Mouse (Mus musculus): ENCODE data around the gene Gga3. TPM values are rescaled to one million over a fixed set of nuclear protein-coding genes. Genes with fewer than 3 reads are reported as not detected.
"Not testable (repeated sequence)": the region's sequence is repeated elsewhere in the genome, so short reads cannot be mapped to it uniquely, and the experiment has no call there.

Gga3 gene
- 10 to 100 TPM; 68.7 to 80.7 TPM for total RNA-seq (2021)

DNA sequence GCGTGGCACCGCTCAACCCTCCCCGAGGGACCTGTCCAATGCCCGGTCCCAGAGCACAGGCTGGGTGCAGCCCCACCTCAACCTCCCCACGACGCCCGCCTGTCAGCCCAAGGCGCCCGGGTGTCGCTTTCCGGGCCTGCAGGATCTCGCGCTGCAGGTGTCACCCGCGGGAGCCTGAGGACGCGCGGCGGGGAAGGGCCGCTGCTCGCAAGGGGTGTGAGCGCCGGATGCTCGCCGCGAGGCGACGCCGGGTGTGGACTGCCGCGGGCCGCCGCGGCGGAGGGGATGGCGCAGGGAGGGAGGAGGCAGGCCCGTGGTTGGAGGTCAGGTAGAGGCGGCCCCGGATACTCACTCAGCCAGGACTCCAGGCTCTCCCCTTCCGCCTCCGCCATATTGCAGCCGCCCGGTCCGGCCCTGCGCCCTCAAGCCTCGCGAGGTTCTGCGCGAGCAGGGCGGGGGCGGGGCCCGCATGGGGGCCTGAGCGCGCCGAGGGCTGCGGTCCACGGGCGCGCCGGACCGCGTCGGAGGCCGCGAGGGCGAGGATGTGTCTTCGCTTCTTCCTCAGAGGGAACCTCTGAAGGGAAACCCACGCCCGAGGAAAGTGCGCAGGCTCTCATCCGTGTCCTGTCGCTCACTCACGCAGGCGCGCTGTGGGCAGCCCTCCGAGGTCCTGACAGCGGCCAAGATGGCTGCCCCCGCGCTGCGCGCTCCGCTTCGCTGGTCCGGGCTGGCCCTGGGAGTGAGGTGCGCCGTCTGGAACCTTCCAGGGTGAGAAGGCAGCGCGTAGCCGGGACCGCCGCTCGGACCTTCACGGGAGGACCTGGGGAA is at the start of gene Gga3, which contains the start of gene Mrps7:
Gene Gga3, minus strand, starts transcription at position 576 of the 828 bp plus-strand sequence.
Gene Mrps7, plus strand, starts transcription at position 450 of the 828 bp plus-strand sequence.
- peak; percentile 91 for DNase-seq

DNA sequence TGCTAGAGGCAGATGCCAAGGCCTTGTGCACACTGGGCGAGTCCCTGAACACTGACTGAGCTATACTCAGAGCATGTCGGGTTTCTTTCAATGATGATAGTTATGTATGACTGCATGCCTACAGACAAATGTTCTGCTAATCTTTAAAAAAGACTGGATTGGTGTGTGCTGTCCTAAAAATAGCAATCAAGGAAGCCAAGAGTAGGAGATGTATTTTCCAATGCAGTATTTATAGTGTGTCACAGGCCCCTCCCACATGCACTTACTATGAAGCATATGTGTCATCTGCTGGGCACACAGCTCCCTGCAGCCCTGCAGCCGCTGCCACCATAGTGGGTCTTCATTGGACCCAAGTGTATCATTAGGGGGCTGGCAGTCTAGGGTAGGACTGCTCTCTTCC is 49.3 kb upstream of the Gga3 start:
- DNase-seq: no peak

- no peak for DNase-seq
Observed at GRCm38 (mm10) chr11:115651680-115652079, 47.8 kb upstream of the Gga3 start.

- peak; percentile 44 to 49 for DNase-seq
Observed at GRCm38 (mm10) chr11:115649706-115650105, 45.9 kb upstream of the Gga3 start.

- DNase-seq: no peak
Observed at GRCm38 (mm10) chr11:115647459-115647858, 43.6 kb upstream of the Gga3 start.

DNA sequence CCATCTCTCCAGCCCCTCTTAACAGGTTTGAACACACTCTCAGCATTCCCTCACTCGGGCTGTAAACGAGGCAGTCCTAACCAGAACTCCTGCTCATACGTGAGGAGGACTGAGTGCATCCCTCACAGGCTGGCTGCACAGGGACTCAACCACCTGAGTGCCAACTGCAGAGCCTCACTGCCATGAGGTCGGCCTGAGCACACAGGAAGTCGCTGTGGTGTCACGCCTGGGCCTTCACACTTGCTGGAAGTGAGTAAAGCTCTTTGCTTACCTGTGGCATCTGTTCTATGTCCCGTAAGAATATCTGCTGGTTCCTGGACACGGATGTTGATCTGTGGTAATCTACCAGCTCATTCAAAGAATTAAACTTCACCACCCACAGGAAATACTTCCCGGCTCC is 42.6 kb upstream of the Gga3 start:
- no peak for DNase-seq

DNA sequence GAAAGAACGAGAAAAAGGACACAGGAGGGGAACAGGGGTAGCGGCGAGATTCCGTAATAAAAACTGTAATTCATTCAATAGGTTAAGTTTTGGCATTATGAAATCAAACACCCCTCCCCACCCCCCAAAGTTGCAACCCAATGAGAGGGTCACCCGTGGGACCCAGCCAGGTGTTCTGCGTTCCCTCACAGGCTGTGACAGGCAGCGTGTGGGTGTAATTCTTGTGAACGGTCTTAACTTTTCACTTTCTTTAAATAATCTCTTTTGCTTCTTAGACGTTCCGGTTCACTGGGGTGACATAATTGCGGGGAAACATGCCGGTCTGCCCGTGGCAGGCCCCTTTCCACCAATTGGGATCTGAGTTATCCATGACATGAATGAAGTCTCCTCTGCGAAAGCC is 41.6 kb upstream of the Gga3 start:
- not testable (repeated sequence) for DNase-seq

GRCm38 (mm10) chr11:115644308-115644707 is 40.5 kb upstream of the Gga3 start:
- DNase-seq: no peak

- DNase-seq: no peak
Observed at GRCm38 (mm10) chr11:115643265-115643664, 39.4 kb upstream of the Gga3 start.

GRCm38 (mm10) chr11:115642705-115643104 is 38.9 kb upstream of the Gga3 start:
- no peak for DNase-seq

- no peak for DNase-seq
Observed at GRCm38 (mm10) chr11:115641664-115642036, 37.8 kb upstream of the Gga3 start.

GRCm38 (mm10) chr11:115640978-115641663 is 37.3 kb upstream of the Gga3 start:
- DNase-seq: no peak

GRCm38 (mm10) chr11:115640311-115640828 is 36.5 kb upstream of the Gga3 start:
- DNase-seq: no peak

DNA sequence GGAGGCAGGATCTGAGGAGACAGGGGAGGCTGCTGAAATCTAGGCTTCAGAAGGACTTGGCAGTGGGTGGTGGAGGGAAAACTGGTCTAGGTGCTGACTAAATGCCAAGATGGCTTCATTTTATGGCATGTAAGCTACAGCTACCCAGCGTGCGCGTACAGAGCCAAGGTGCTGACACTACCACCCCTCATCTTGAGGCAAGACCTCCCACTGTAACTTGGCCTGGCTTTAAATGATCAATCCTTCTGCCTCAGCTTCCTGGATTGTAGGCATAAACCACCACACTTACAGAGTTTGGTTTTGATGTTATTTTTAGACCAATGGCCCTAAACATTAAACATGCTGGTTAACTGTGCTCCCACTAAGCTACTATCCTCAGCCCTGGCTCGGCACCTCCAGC is 35.7 kb upstream of the Gga3 start:
- DNase-seq: no peak

DNA sequence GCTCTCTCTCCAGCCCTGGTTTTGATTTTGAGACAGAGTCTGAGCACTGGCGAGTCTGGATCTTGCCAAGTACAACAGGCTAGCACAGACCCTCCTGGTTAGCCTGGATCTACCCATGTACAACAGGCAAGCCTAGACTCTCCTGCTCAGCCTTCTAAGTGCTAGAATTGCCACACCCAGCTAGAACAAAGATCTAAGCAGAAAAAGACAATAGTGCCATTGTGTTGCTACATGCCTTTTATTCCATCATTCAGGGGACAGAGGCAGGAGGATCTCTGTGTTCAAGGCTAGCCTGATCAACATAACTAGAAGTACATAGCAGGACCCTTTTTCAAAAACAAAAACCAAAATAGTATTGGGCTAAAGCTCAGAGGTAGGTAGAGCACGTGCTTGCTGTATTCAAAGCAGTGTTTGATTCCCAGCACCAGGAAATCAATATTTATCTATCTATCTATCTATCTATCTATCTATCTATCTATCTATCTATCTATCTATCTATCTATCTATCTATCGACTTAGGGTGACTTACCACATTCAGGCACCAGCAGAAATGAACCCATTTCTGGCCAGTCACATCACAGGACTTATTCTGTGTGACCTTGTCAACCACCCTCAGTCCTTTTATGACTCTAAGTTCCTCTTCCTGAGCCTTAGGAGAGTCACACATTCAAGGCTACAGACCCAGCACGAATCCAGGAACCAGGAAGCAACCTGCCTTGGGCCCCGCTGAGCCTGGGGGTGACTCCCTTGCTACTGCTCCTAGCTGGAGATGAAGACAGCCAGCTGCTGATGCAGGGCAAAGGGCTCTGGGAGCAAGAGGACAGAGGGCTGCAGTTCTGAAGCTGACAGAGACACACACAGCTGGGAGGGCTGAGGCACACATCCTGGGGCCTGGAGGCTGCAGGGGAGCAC is 34.9 kb upstream of the Gga3 start:
- no peak for DNase-seq

DNA sequence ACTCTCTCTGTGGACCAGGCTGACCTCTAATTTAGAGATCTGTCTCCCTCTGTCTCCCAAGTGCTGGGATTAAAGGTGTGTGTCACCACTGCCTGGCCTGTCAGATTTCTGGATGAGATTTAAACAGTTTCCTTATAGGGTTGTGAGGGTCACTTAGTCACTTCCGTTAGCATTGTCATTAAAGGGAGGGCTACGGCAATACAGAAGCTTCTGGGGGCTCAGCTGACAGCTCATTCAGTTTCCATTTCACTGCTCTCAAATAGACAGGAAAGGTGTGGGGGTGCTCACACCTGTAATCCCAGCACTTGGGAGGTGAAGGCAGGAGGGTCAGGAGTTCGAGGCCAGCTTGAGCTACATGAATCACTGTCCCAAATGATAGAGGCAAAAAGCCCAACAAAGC is 33.1 kb upstream of the Gga3 start:
- no peak for DNase-seq

- DNase-seq: no peak
Observed at GRCm38 (mm10) chr11:115635484-115635883, 31.6 kb upstream of the Gga3 start.

GRCm38 (mm10) chr11:115635041-115635440 is 31.2 kb upstream of the Gga3 start:
- no peak for DNase-seq

GRCm38 (mm10) chr11:115634109-115634508 is 30.3 kb upstream of the Gga3 start:
- no peak for DNase-seq

- DNase-seq: no peak
Observed at GRCm38 (mm10) chr11:115632862-115633261, 29.0 kb upstream of the Gga3 start.

DNA sequence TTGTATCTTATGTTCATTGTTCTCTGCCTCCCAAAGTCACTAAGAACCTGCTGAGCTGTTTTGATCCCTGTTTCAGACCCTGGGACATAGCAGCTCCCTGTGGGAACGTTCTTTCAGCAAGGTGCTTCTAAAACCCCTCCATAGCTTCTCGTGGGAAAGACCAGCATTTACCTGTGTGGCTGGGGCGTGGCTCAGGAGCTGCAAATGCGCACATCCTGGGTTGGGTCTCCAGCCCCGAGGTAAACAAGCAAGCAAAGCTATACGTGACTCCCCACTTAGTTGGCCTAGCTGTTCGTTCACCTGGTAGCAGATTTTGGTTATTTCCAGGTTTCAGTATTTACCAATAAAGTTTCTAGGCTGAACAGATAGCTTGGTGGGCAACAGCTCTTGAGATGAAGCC is 28.4 kb upstream of the Gga3 start:
- DNase-seq: no peak

DNA sequence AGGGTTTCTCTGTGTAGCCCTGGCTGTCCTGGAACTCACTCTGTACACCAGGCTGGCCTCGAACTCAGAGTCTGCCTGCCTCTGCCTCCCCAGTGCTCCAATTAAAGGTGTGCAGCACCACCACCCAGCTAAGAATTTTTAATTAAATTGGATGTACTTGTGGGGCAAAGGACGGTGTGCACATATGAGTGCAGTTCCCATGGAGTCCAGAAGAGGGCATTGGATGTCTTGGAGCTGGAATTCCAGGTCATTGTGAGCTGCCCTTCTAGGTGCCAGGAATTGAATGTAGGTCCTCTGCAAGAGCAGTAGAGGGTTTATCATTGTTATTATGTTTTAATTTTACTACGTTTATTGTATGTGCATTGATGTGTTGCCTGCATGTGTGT is 27.6 kb upstream of the Gga3 start:
- DNase-seq: no peak
